Mouse (Mus musculus): ENCODE results near the gene Jazf1. TPM values are rescaled to one million over a fixed set of nuclear protein-coding genes. Genes with fewer than 3 reads are reported as not detected.

Jazf1 gene
- polyA plus RNA-seq, 1 experiment from 2014 or later, result 3.3 TPM

- no peak for ATAC-seq
- no peaks in the 10 kb centered on the region for H3K36me3 ChIP-seq (replicated peaks; ENCODE audit: insufficient read depth, low read length)
- H3K27ac ChIP-seq (ENCODE audit: low read depth), result no peak overlapping the region
- no peaks in the 10 kb centered on the region for H3K9me3 ChIP-seq (ENCODE audit: low read length)
- H3K4me1 ChIP-seq (ENCODE audit: insufficient read depth), result peaks cover 5% of the 10 kb centered on the region
- H3K4me2 ChIP-seq (ENCODE audit: low read depth, low read length), result no peak overlapping the region
- TF ChIP-seq CTCF (IDR thresholded peaks at IDR 0.05; ENCODE audit: low read depth), result no peak
- TF ChIP-seq EP300 (IDR thresholded peaks at IDR 0.05; ENCODE audit: low read depth), result no peak
- H3K9ac ChIP-seq (replicated peaks), result no peak overlapping the region
- no peak for DNase-seq
- 71% methylated on average over 7 of the region's 7 CpGs for WGBS (ENCODE audit: insufficient replicate concordance)
- no peaks in the 10 kb centered on the region for H3K27me3 ChIP-seq (ENCODE audit: insufficient read depth, low read length)
- no peak overlapping the region for H3K4me3 ChIP-seq (ENCODE audit: low read depth, low read length)
These were observed 149.0 kb downstream of the Jazf1 start for GRCm38 (mm10) chr6:52919442-52919841.

GRCm38 (mm10) chr6:52918980-52919379 is 149.5 kb downstream of the Jazf1 start:
- 2% methylated on average over 2 of the region's 2 CpGs for WGBS (ENCODE audit: insufficient replicate concordance)
- Histone ChIP-seq H3K4me2 (ENCODE audit: low read depth, low read length) (no peak overlapping the region), H3K9me3 (ENCODE audit: low read length) (no peaks in the 10 kb centered on the region), H3K27ac (ENCODE audit: low read depth) (no peak overlapping the region), H3K9ac (replicated peaks) (no peak overlapping the region), H3K36me3 (replicated peaks; ENCODE audit: insufficient read depth, low read length) (no peaks in the 10 kb centered on the region), H3K4me3 (ENCODE audit: low read depth, low read length) (no peak overlapping the region), H3K4me1 (ENCODE audit: insufficient read depth) (peaks cover 5% of the 10 kb centered on the region), H3K27me3 (ENCODE audit: insufficient read depth, low read length) (no peaks in the 10 kb centered on the region)
- ATAC-seq, result 0 out of 2 replicates have a peak, but pooled peaks have one; percentile 19
- DNase-seq, result peak; percentile 75
- no peak for TF ChIP-seq EP300 (IDR thresholded peaks at IDR 0.05; ENCODE audit: low read depth)
- TF ChIP-seq CTCF (IDR thresholded peaks at IDR 0.05; ENCODE audit: low read depth), result peak; percentile 91

DNA sequence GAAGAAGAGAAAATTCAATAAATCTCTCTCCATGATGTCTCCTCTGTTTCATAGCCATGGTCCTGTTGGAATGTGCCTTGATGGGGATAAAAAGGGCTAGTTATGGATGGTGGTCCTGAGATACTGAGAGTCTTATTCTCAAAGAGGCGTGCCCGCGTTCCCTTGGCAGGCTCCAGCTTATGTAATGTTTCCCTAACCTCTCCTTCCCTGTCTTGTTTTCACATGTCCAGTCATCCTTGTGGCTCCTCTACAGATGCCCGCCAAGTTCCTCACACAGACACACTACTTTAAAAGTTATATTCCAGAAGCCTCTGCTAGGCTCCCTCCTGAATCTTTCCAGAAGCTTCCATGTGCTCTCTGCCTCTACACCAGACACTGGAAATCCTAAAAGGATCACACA is 151.0 kb downstream of the Jazf1 start:
- no peak overlapping the region for H3K9ac ChIP-seq (replicated peaks)
- no peaks in the 10 kb centered on the region for H3K27me3 ChIP-seq (ENCODE audit: insufficient read depth, low read length)
- no peak for TF ChIP-seq EP300 (IDR thresholded peaks at IDR 0.05; ENCODE audit: low read depth)
- no peak for TF ChIP-seq CTCF (IDR thresholded peaks at IDR 0.05; ENCODE audit: low read depth)
- no peak overlapping the region for H3K4me2 ChIP-seq (ENCODE audit: low read depth, low read length)
- peaks cover 5% of the 10 kb centered on the region for H3K4me1 ChIP-seq (ENCODE audit: insufficient read depth)
- ATAC-seq (no peak), DNase-seq (no peak)
- no peak overlapping the region for H3K4me3 ChIP-seq (ENCODE audit: low read depth, low read length)
- WGBS (ENCODE audit: insufficient replicate concordance), result 83% methylated on average over 4 of the region's 4 CpGs
- H3K9me3 ChIP-seq (ENCODE audit: low read length), result no peaks in the 10 kb centered on the region
- no peak overlapping the region for H3K27ac ChIP-seq (ENCODE audit: low read depth)
- no peaks in the 10 kb centered on the region for H3K36me3 ChIP-seq (replicated peaks; ENCODE audit: insufficient read depth, low read length)

- Histone ChIP-seq H3K36me3 (replicated peaks; ENCODE audit: insufficient read depth, low read length) (no peaks in the 10 kb centered on the region), H3K4me1 (ENCODE audit: insufficient read depth) (peaks cover 5% of the 10 kb centered on the region), H3K27me3 (ENCODE audit: insufficient read depth, low read length) (no peaks in the 10 kb centered on the region), H3K9me3 (ENCODE audit: low read length) (no peaks in the 10 kb centered on the region), H3K27ac (ENCODE audit: low read depth) (no peak overlapping the region), H3K4me3 (ENCODE audit: low read depth, low read length) (no peak overlapping the region), H3K9ac (replicated peaks) (no peak overlapping the region), H3K4me2 (ENCODE audit: low read depth, low read length) (no peak overlapping the region)
- WGBS (ENCODE audit: insufficient replicate concordance), result 67% methylated on average over 3 of the region's 3 CpGs
- TF ChIP-seq CTCF (IDR thresholded peaks at IDR 0.05; ENCODE audit: low read depth) (no peak), EP300 (IDR thresholded peaks at IDR 0.05; ENCODE audit: low read depth) (no peak)
- ATAC-seq (no peak), DNase-seq (no peak)
These were observed 151.5 kb downstream of the Jazf1 start for GRCm38 (mm10) chr6:52916836-52917376.

GRCm38 (mm10) chr6:52914921-52915320 is 153.5 kb downstream of the Jazf1 start:
- Histone ChIP-seq H3K36me3 (replicated peaks; ENCODE audit: insufficient read depth, low read length) (no peaks in the 10 kb centered on the region), H3K9me3 (ENCODE audit: low read length) (no peaks in the 10 kb centered on the region), H3K4me2 (ENCODE audit: low read depth, low read length) (no peak overlapping the region), H3K4me3 (ENCODE audit: low read depth, low read length) (no peak overlapping the region), H3K27ac (ENCODE audit: low read depth) (no peak overlapping the region), H3K9ac (replicated peaks) (no peak overlapping the region), H3K4me1 (ENCODE audit: insufficient read depth) (peaks cover 5% of the 10 kb centered on the region), H3K27me3 (ENCODE audit: insufficient read depth, low read length) (no peaks in the 10 kb centered on the region)
- ATAC-seq (no peak), DNase-seq (no peak)
- TF ChIP-seq CTCF (IDR thresholded peaks at IDR 0.05; ENCODE audit: low read depth) (no peak), EP300 (IDR thresholded peaks at IDR 0.05; ENCODE audit: low read depth) (no peak)
- 70% methylated on average over 2 of the region's 2 CpGs for WGBS (ENCODE audit: insufficient replicate concordance)

GRCm38 (mm10) chr6:52912143-52912918 is 156.1 kb downstream of the Jazf1 start:
- 60% methylated on average over 5 of the region's 5 CpGs for WGBS (ENCODE audit: insufficient replicate concordance)
- DNase-seq (no peak), ATAC-seq (no peak)
- no peaks in the 10 kb centered on the region for H3K9me3 ChIP-seq (ENCODE audit: low read length)
- H3K9ac ChIP-seq (replicated peaks), result no peak overlapping the region
- no peaks in the 10 kb centered on the region for H3K27me3 ChIP-seq (ENCODE audit: insufficient read depth, low read length)
- H3K4me2 ChIP-seq (ENCODE audit: low read depth, low read length), result no peak overlapping the region
- H3K36me3 ChIP-seq (replicated peaks; ENCODE audit: insufficient read depth, low read length), result no peaks in the 10 kb centered on the region
- H3K27ac ChIP-seq (ENCODE audit: low read depth), result no peak overlapping the region
- H3K4me3 ChIP-seq (ENCODE audit: low read depth, low read length), result no peak overlapping the region
- no peak for TF ChIP-seq EP300 (IDR thresholded peaks at IDR 0.05; ENCODE audit: low read depth)
- TF ChIP-seq CTCF (IDR thresholded peaks at IDR 0.05; ENCODE audit: low read depth), result no peak
- H3K4me1 ChIP-seq (ENCODE audit: insufficient read depth), result no peaks in the 10 kb centered on the region; the same call in 1 of the 2 replicates

Data from liver, postnatal 0 days (tissue).